Mouse (Mus musculus): Measurements from ENCODE around the gene Tpst2. TPM values are rescaled to one million over a fixed set of nuclear protein-coding genes. Genes with fewer than 3 reads are reported as not detected.

The Tpst2 gene
- total and polyA plus RNA-seq, 3 experiments: 32.9 to 156 (median 55.7) TPM

- DNase-seq (ENCODE audit: low spot score): no peak
- no peaks in the 10 kb centered on the region for H3K36me3 ChIP-seq (replicated peaks)
- H3K4me1 ChIP-seq (ENCODE audit: insufficient read depth, low read depth, low read length): peaks cover 64% of the 10 kb centered on the region
- H3K9me3 ChIP-seq (replicated peaks): no peaks in the 10 kb centered on the region
- ATAC-seq (ENCODE audit: extremely low read depth, insufficient number of reproducible peaks, low FRiP score, poor library complexity, severe bottlenecking): no peak
- no peak overlapping the region for H3K4me3 ChIP-seq (ENCODE audit: low read depth, low read length)
- no peak for TF ChIP-seq GATA1 (IDR thresholded peaks at IDR 0.05; ENCODE audit: borderline replicate concordance, low read length)
- TF ChIP-seq TAL1 (conservative IDR thresholded peaks at IDR 0.05; ENCODE audit: low read depth, low read length): no peak
- no peak for TF ChIP-seq CTCF (IDR thresholded peaks at IDR 0.05; ENCODE audit: low read depth, low read length)
- TF ChIP-seq POLR2AphosphoS5 (IDR thresholded peaks at IDR 0.05; ENCODE audit: insufficient replicate concordance, low read depth, low read length): no peak
- no peak for TF ChIP-seq GATA2 (IDR thresholded peaks at IDR 0.05; ENCODE audit: borderline replicate concordance, low read depth, low read length)
- H3K27me3 ChIP-seq (ENCODE audit: insufficient read depth, low read length): peaks cover 45% of the 10 kb centered on the region
These were observed 16.4 kb upstream of the Tpst2 start for GRCm38 (mm10) chr5:112259862-112260650.

GRCm38 (mm10) chr5:112260818-112261217, 15.7 kb upstream of the Tpst2 start:
- DNase-seq (ENCODE audit: low spot score) (no peak), ATAC-seq (ENCODE audit: extremely low read depth, insufficient number of reproducible peaks, low FRiP score, poor library complexity, severe bottlenecking) (no peak)
- Histone ChIP-seq H3K36me3 (replicated peaks) (no peaks in the 10 kb centered on the region), H3K4me1 (ENCODE audit: insufficient read depth, low read depth, low read length) (peaks cover 64% of the 10 kb centered on the region), H3K9me3 (replicated peaks) (no peaks in the 10 kb centered on the region), H3K27me3 (ENCODE audit: insufficient read depth, low read length) (peaks cover 45% of the 10 kb centered on the region), H3K4me3 (ENCODE audit: low read depth, low read length) (no peak overlapping the region)
- no peak for TF ChIP-seq TAL1 (conservative IDR thresholded peaks at IDR 0.05; ENCODE audit: low read depth, low read length)
- TF ChIP-seq CTCF (IDR thresholded peaks at IDR 0.05; ENCODE audit: low read depth, low read length): no peak
- TF ChIP-seq POLR2AphosphoS5 (IDR thresholded peaks at IDR 0.05; ENCODE audit: insufficient replicate concordance, low read depth, low read length): no peak
- no peak for TF ChIP-seq GATA2 (IDR thresholded peaks at IDR 0.05; ENCODE audit: borderline replicate concordance, low read depth, low read length)
- no peak for TF ChIP-seq GATA1 (IDR thresholded peaks at IDR 0.05; ENCODE audit: borderline replicate concordance, low read length)

GRCm38 (mm10) chr5:112264099-112264498, 12.4 kb upstream of the Tpst2 start:
- peaks cover 25% of the 10 kb centered on the region for H3K27me3 ChIP-seq (ENCODE audit: insufficient read depth, low read length)
- DNase-seq (ENCODE audit: low spot score) (no peak), ATAC-seq (ENCODE audit: extremely low read depth, insufficient number of reproducible peaks, low FRiP score, poor library complexity, severe bottlenecking) (no peak)
- no peaks in the 10 kb centered on the region for H3K36me3 ChIP-seq (replicated peaks)
- no peak overlapping the region for H3K4me3 ChIP-seq (ENCODE audit: low read depth, low read length)
- H3K9me3 ChIP-seq (replicated peaks): no peaks in the 10 kb centered on the region
- TF ChIP-seq GATA1 (IDR thresholded peaks at IDR 0.05; ENCODE audit: borderline replicate concordance, low read length) (no peak), TAL1 (conservative IDR thresholded peaks at IDR 0.05; ENCODE audit: low read depth, low read length) (no peak), POLR2AphosphoS5 (IDR thresholded peaks at IDR 0.05; ENCODE audit: insufficient replicate concordance, low read depth, low read length) (no peak), CTCF (IDR thresholded peaks at IDR 0.05; ENCODE audit: low read depth, low read length) (no peak), GATA2 (IDR thresholded peaks at IDR 0.05; ENCODE audit: borderline replicate concordance, low read depth, low read length) (no peak)
- H3K4me1 ChIP-seq (ENCODE audit: insufficient read depth, low read depth, low read length): peaks cover 73% of the 10 kb centered on the region

- no peaks in the 10 kb centered on the region for H3K9me3 ChIP-seq (replicated peaks)
- H3K4me3 ChIP-seq (ENCODE audit: low read depth, low read length): peak overlapping the region; percentile 56; the same call in 1 of the 2 replicates
- H3K4me1 ChIP-seq (ENCODE audit: insufficient read depth, low read depth, low read length): peaks cover 68% of the 10 kb centered on the region
- H3K36me3 ChIP-seq (replicated peaks): no peaks in the 10 kb centered on the region
- peaks cover 19% of the 10 kb centered on the region for H3K27me3 ChIP-seq (ENCODE audit: insufficient read depth, low read length)
- ATAC-seq (ENCODE audit: extremely low read depth, insufficient number of reproducible peaks, low FRiP score, poor library complexity, severe bottlenecking) (no peak), DNase-seq (ENCODE audit: low spot score) (no peak)
- TF ChIP-seq TAL1 (conservative IDR thresholded peaks at IDR 0.05; ENCODE audit: low read depth, low read length): no peak
- TF ChIP-seq CTCF (IDR thresholded peaks at IDR 0.05; ENCODE audit: low read depth, low read length): no peak
- no peak for TF ChIP-seq GATA2 (IDR thresholded peaks at IDR 0.05; ENCODE audit: borderline replicate concordance, low read depth, low read length)
- no peak for TF ChIP-seq POLR2AphosphoS5 (IDR thresholded peaks at IDR 0.05; ENCODE audit: insufficient replicate concordance, low read depth, low read length)
- TF ChIP-seq GATA1 (IDR thresholded peaks at IDR 0.05; ENCODE audit: borderline replicate concordance, low read length): no peak
These were observed 11.4 kb upstream of the Tpst2 start for GRCm38 (mm10) chr5:112265110-112265509.

- no peaks in the 10 kb centered on the region for H3K36me3 ChIP-seq (replicated peaks)
- ATAC-seq (ENCODE audit: extremely low read depth, insufficient number of reproducible peaks, low FRiP score, poor library complexity, severe bottlenecking): peak; percentile 58
- peaks cover 20% of the 10 kb centered on the region for H3K27me3 ChIP-seq (ENCODE audit: insufficient read depth, low read length)
- TF ChIP-seq GATA2 (IDR thresholded peaks at IDR 0.05; ENCODE audit: borderline replicate concordance, low read depth, low read length) (no peak), GATA1 (IDR thresholded peaks at IDR 0.05; ENCODE audit: borderline replicate concordance, low read length) (no peak), POLR2AphosphoS5 (IDR thresholded peaks at IDR 0.05; ENCODE audit: insufficient replicate concordance, low read depth, low read length) (no peak), TAL1 (conservative IDR thresholded peaks at IDR 0.05; ENCODE audit: low read depth, low read length) (no peak), CTCF (IDR thresholded peaks at IDR 0.05; ENCODE audit: low read depth, low read length) (no peak)
- H3K4me1 ChIP-seq (ENCODE audit: insufficient read depth, low read depth, low read length): peaks cover 68% of the 10 kb centered on the region
- no peaks in the 10 kb centered on the region for H3K9me3 ChIP-seq (replicated peaks)
- H3K4me3 ChIP-seq (ENCODE audit: low read depth, low read length): peak overlapping the region; percentile 56; the same call in 1 of the 2 replicates
- DNase-seq (ENCODE audit: low spot score): peak; percentile 58
These were observed 11.0 kb upstream of the Tpst2 start for GRCm38 (mm10) chr5:112265515-112265914.

GRCm38 (mm10) chr5:112266011-112266777, 10.3 kb upstream of the Tpst2 start:
- no peaks in the 10 kb centered on the region for H3K36me3 ChIP-seq (replicated peaks)
- H3K4me1 ChIP-seq (ENCODE audit: insufficient read depth, low read depth, low read length): peaks cover 71% of the 10 kb centered on the region
- peak overlapping the region; percentile 56; the same call in 1 of the 2 replicates for H3K4me3 ChIP-seq (ENCODE audit: low read depth, low read length)
- H3K9me3 ChIP-seq (replicated peaks): no peaks in the 10 kb centered on the region
- ATAC-seq (ENCODE audit: extremely low read depth, insufficient number of reproducible peaks, low FRiP score, poor library complexity, severe bottlenecking): peak; percentile 24; the same call in 1 of the 2 replicates
- DNase-seq (ENCODE audit: low spot score): no peak
- TF ChIP-seq POLR2AphosphoS5 (IDR thresholded peaks at IDR 0.05; ENCODE audit: insufficient replicate concordance, low read depth, low read length) (no peak), CTCF (IDR thresholded peaks at IDR 0.05; ENCODE audit: low read depth, low read length) (no peak)
- peaks cover 20% of the 10 kb centered on the region for H3K27me3 ChIP-seq (ENCODE audit: insufficient read depth, low read length)

All from G1E (cell line).